22 mouse cellular contexts compared by ENCODE assay signal in genomic region chr12:78939393-78940037, GRCm38 (mm10). TPM values are rescaled to one million over a fixed set of nuclear protein-coding genes. Genes with fewer than 3 reads are reported as not detected.
"Had no signal": no experiment of that assay in that cellular context is flagged by ENCODE, and none has a peak within 500 bp of the region (broad histone marks: within the 10 kb centered on the region; RNA-seq: fewer than 3 reads in every experiment).

No protein-coding gene starts in this region.

- H3K27me3 ChIP-seq: kidney, embryonic 15.5 days; limb, embryonic 12.5 days; limb, embryonic 15.5 days; lung, embryonic 15.5 days; midbrain, embryonic 12.5 days; midbrain, embryonic 15.5 days; neural tube, embryonic 13.5 days had no signal

- H3K36me3 ChIP-seq: kidney, embryonic 15.5 days; limb, embryonic 12.5 days; limb, embryonic 15.5 days; liver, embryonic 15.5 days; lung, embryonic 15.5 days; midbrain, embryonic 12.5 days; midbrain, embryonic 15.5 days; neural tube, embryonic 13.5 days had no signal

- DNase-seq: kidney, adult 11 months; kidney, adult 8-10 months; kidney, postnatal 10 days; kidney, postnatal 36 days; layer of hippocampus, postnatal 36 days; left cerebral cortex, postnatal 4 days; lung, adult 18-20 months; retina, postnatal 1 day; right cerebral cortex, postnatal 25 days; spleen, adult 18-20 months; thymus, postnatal 25 days had no signal

- H3K4me1 ChIP-seq: limb, embryonic 12.5 days; limb, embryonic 15.5 days; liver, embryonic 15.5 days; lung, embryonic 15.5 days; midbrain, embryonic 12.5 days; midbrain, embryonic 15.5 days had no signal

- H3K9me3 ChIP-seq: kidney, embryonic 15.5 days; limb, embryonic 12.5 days; limb, embryonic 15.5 days; liver, embryonic 15.5 days; lung, embryonic 15.5 days; midbrain, embryonic 12.5 days; midbrain, embryonic 15.5 days; neural tube, embryonic 13.5 days had no signal

- H3K27ac ChIP-seq: kidney, embryonic 15.5 days; left cerebral cortex, adult 2 months; limb, embryonic 12.5 days; limb, embryonic 15.5 days; liver, embryonic 15.5 days; lung, embryonic 15.5 days; macrophage; midbrain, embryonic 12.5 days; midbrain, embryonic 15.5 days; neural tube, embryonic 13.5 days had no signal

- H3K4me3 ChIP-seq: kidney, embryonic 15.5 days; left cerebral cortex, adult 2 months; limb, embryonic 12.5 days; limb, embryonic 15.5 days; liver, embryonic 15.5 days; lung, embryonic 15.5 days; midbrain, embryonic 12.5 days; midbrain, embryonic 15.5 days; neural tube, embryonic 13.5 days had no signal

- H3K4me2 ChIP-seq: kidney, embryonic 15.5 days; limb, embryonic 12.5 days; limb, embryonic 15.5 days; liver, embryonic 11.5 days; liver, embryonic 15.5 days; lung, embryonic 15.5 days; midbrain, embryonic 12.5 days; midbrain, embryonic 15.5 days; neural tube, embryonic 13.5 days had no signal

- H3K9ac ChIP-seq: kidney, embryonic 15.5 days; limb, embryonic 12.5 days; limb, embryonic 15.5 days; liver, embryonic 15.5 days; lung, embryonic 15.5 days; midbrain, embryonic 12.5 days; midbrain, embryonic 15.5 days; neural tube, embryonic 13.5 days had no signal

- ATAC-seq: midbrain, embryonic 15.5 days had no signal

RNA-seq across cellular contexts. Expression of gene Plek2, which starts 32.8 kb away (rescaled TPM):
- polyA plus RNA-seq: macrophage had no signal
